Mouse (Mus musculus): ENCODE measurements at regions not wholly inside any gene's neighbourhood (a gene's known extent, or its start where the extent isn't known, plus 50 kb on each side); places are given as distances from the start of the nearest gene placed in this dataset.

GRCm38 (mm10) chr1:167928060-167928467 is 239.0 kb downstream of the Lmx1a start:
- H3K27ac ChIP-seq (replicated peaks; ENCODE audit: low read depth, low read length): no peak overlapping the region
- no peak for ATAC-seq (ENCODE audit: low FRiP score, low read depth)
- H3K9ac ChIP-seq (ENCODE audit: low read depth, low read length, severe bottlenecking): no peak overlapping the region

GRCm38 (mm10) chr1:167929729-167930341 is 240.8 kb downstream of the Lmx1a start:
- Histone ChIP-seq H3K4me1 (ENCODE audit: control insufficient read depth, insufficient read depth, low read length) (peaks cover 6% of the 10 kb centered on the region; the same call in 1 of the 2 replicates), H3K9ac (ENCODE audit: low read depth, low read length, severe bottlenecking) (peak overlapping the region; percentile 51), H3K4me3 (replicated peaks; ENCODE audit: low read length) (peak overlapping the region; percentile 42), H3K4me2 (replicated peaks; ENCODE audit: low read depth, low read length, severe bottlenecking) (peak overlapping the region; percentile 87), H3K27me3 (ENCODE audit: control insufficient read depth, insufficient read depth, low read length) (peaks cover 5% of the 10 kb centered on the region; the same call in 1 of the 2 replicates), H3K9me3 (ENCODE audit: control insufficient read depth, low read length) (no peaks in the 10 kb centered on the region), H3K36me3 (ENCODE audit: control insufficient read depth, insufficient read depth, low read length) (no peaks in the 10 kb centered on the region), H3K27ac (replicated peaks; ENCODE audit: low read depth, low read length) (no peak overlapping the region)
- ATAC-seq (ENCODE audit: low FRiP score, low read depth): peak; percentile 84
- no peak for TF ChIP-seq POLR2A (IDR thresholded peaks at IDR 0.05; ENCODE audit: borderline replicate concordance, extremely low read depth, insufficient read depth, insufficient read length)
- under 1% methylated on average over 27 of the region's 28 CpGs for WGBS
- DNase-seq (ENCODE audit: low spot score): peak; percentile 58

More at GRCm38 (mm10) chr1:167928060-167928467, 239.0 kb downstream of the Lmx1a start:
- WGBS: 23% methylated on average over 4 of the region's 4 CpGs
- no peak for DNase-seq (ENCODE audit: low spot score)
- Histone ChIP-seq H3K9me3 (ENCODE audit: control insufficient read depth, low read length) (no peaks in the 10 kb centered on the region), H3K4me2 (replicated peaks; ENCODE audit: low read depth, low read length, severe bottlenecking) (no peak overlapping the region), H3K36me3 (ENCODE audit: control insufficient read depth, insufficient read depth, low read length) (no peaks in the 10 kb centered on the region), H3K27me3 (ENCODE audit: control insufficient read depth, insufficient read depth, low read length) (peaks cover 5% of the 10 kb centered on the region; the same call in 1 of the 2 replicates), H3K4me3 (replicated peaks; ENCODE audit: low read length) (no peak overlapping the region), H3K4me1 (ENCODE audit: control insufficient read depth, insufficient read depth, low read length) (peaks cover 6% of the 10 kb centered on the region; the same call in 1 of the 2 replicates)
- no peak for TF ChIP-seq POLR2A (IDR thresholded peaks at IDR 0.05; ENCODE audit: borderline replicate concordance, extremely low read depth, insufficient read depth, insufficient read length)

GRCm38 (mm10) chr1:167932088-167932487 is 243.1 kb downstream of the Lmx1a start:
- DNase-seq (ENCODE audit: low spot score) (peak; percentile 50), ATAC-seq (ENCODE audit: low FRiP score, low read depth) (no peak)
- H3K27ac ChIP-seq (replicated peaks; ENCODE audit: low read depth, low read length): no peak overlapping the region
- WGBS: 30% methylated on average over 2 of the region's 2 CpGs
- no peak overlapping the region for H3K4me2 ChIP-seq (replicated peaks; ENCODE audit: low read depth, low read length, severe bottlenecking)
- peaks cover 5% of the 10 kb centered on the region; the same call in 1 of the 2 replicates for H3K27me3 ChIP-seq (ENCODE audit: control insufficient read depth, insufficient read depth, low read length)
- no peaks in the 10 kb centered on the region for H3K9me3 ChIP-seq (ENCODE audit: control insufficient read depth, low read length)
- no peak for TF ChIP-seq POLR2A (IDR thresholded peaks at IDR 0.05; ENCODE audit: borderline replicate concordance, extremely low read depth, insufficient read depth, insufficient read length)
- no peak overlapping the region for H3K9ac ChIP-seq (ENCODE audit: low read depth, low read length, severe bottlenecking)
- no peaks in the 10 kb centered on the region for H3K36me3 ChIP-seq (ENCODE audit: control insufficient read depth, insufficient read depth, low read length)
- H3K4me3 ChIP-seq (replicated peaks; ENCODE audit: low read length): no peak overlapping the region
- H3K4me1 ChIP-seq (ENCODE audit: control insufficient read depth, insufficient read depth, low read length): peaks cover 6% of the 10 kb centered on the region; the same call in 1 of the 2 replicates

GRCm38 (mm10) chr1:167936726-167937125 is 247.7 kb downstream of the Lmx1a start:
- ATAC-seq (ENCODE audit: low FRiP score, low read depth) (no peak), DNase-seq (ENCODE audit: low spot score) (no peak)
- Histone ChIP-seq H3K27ac (replicated peaks; ENCODE audit: low read depth, low read length) (no peak overlapping the region), H3K27me3 (ENCODE audit: control insufficient read depth, insufficient read depth, low read length) (no peaks in the 10 kb centered on the region), H3K4me1 (ENCODE audit: control insufficient read depth, insufficient read depth, low read length) (no peaks in the 10 kb centered on the region), H3K9ac (ENCODE audit: low read depth, low read length, severe bottlenecking) (no peak overlapping the region), H3K36me3 (ENCODE audit: control insufficient read depth, insufficient read depth, low read length) (no peaks in the 10 kb centered on the region), H3K4me3 (replicated peaks; ENCODE audit: low read length) (no peak overlapping the region), H3K4me2 (replicated peaks; ENCODE audit: low read depth, low read length, severe bottlenecking) (no peak overlapping the region), H3K9me3 (ENCODE audit: control insufficient read depth, low read length) (no peaks in the 10 kb centered on the region)
- WGBS: 72% methylated on average over 4 of the region's 4 CpGs
- no peak for TF ChIP-seq POLR2A (IDR thresholded peaks at IDR 0.05; ENCODE audit: borderline replicate concordance, extremely low read depth, insufficient read depth, insufficient read length)

GRCm38 (mm10) chr1:167938176-167938575 is 249.1 kb downstream of the Lmx1a start:
- Histone ChIP-seq H3K36me3 (ENCODE audit: control insufficient read depth, insufficient read depth, low read length) (no peaks in the 10 kb centered on the region), H3K4me1 (ENCODE audit: control insufficient read depth, insufficient read depth, low read length) (no peaks in the 10 kb centered on the region), H3K27ac (replicated peaks; ENCODE audit: low read depth, low read length) (no peak overlapping the region), H3K9me3 (ENCODE audit: control insufficient read depth, low read length) (no peaks in the 10 kb centered on the region), H3K9ac (ENCODE audit: low read depth, low read length, severe bottlenecking) (no peak overlapping the region), H3K27me3 (ENCODE audit: control insufficient read depth, insufficient read depth, low read length) (no peaks in the 10 kb centered on the region), H3K4me3 (replicated peaks; ENCODE audit: low read length) (no peak overlapping the region), H3K4me2 (replicated peaks; ENCODE audit: low read depth, low read length, severe bottlenecking) (no peak overlapping the region)
- 75% methylated on average over 2 of the region's 2 CpGs for WGBS
- no peak for TF ChIP-seq POLR2A (IDR thresholded peaks at IDR 0.05; ENCODE audit: borderline replicate concordance, extremely low read depth, insufficient read depth, insufficient read length)
- DNase-seq (ENCODE audit: low spot score): no peak
- ATAC-seq (ENCODE audit: low FRiP score, low read depth): no peak

All from limb, embryonic 14.5 days (tissue).